ENCODE assay signal across 20 mouse cellular contexts in the genomic region with DNA sequence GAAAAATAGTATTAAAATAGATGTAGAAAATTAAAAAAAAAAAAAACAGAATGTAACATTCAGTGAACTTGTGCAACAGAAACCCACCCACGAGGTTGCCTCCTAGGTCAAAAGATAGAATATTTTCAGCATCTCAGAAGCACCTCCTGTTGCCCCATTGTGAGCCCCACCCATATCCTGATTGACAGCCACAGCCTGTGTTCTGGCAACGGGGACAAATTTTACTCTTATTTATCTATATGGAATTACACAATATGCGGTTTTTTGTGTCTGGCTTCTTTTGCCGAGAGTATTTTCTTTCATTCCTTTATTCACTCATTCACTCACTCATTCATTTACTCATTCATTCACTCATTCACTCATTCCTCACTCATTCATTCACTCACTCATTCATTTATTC.
"Had no signal": no experiment of that assay in that cellular context is flagged by ENCODE, and none has a peak within 500 bp of the region (broad histone marks: within the 10 kb centered on the region; RNA-seq: fewer than 3 reads in every experiment).

No protein-coding gene starts in this region.

- H3K9me3 ChIP-seq: intestine, embryonic 15.5 days; limb, embryonic 12.5 days; limb, embryonic 15.5 days; liver, embryonic 13.5 days; midbrain, embryonic 15.5 days; neural tube, embryonic 13.5 days had no signal

- H3K4me2 ChIP-seq: intestine, embryonic 15.5 days; limb, embryonic 12.5 days; limb, embryonic 15.5 days; liver, embryonic 13.5 days; lung, embryonic 14.5 days; midbrain, embryonic 11.5 days; midbrain, embryonic 15.5 days; neural tube, embryonic 13.5 days had no signal

- ATAC-seq: intestine, embryonic 15.5 days; midbrain, embryonic 15.5 days had no signal

- H3K9ac ChIP-seq: intestine, embryonic 15.5 days; limb, embryonic 12.5 days; limb, embryonic 15.5 days; liver, embryonic 13.5 days; lung, embryonic 14.5 days; midbrain, embryonic 15.5 days; neural tube, embryonic 13.5 days had no signal

- H3K27ac ChIP-seq: intestine, embryonic 15.5 days; limb, embryonic 12.5 days; liver, embryonic 13.5 days; macrophage; midbrain, embryonic 15.5 days; neural tube, embryonic 13.5 days had no signal

- H3K27me3 ChIP-seq: intestine, embryonic 15.5 days; limb, embryonic 15.5 days; liver, embryonic 13.5 days; midbrain, embryonic 15.5 days; neural tube, embryonic 13.5 days had no signal

- H3K4me1 ChIP-seq: intestine, embryonic 15.5 days; liver, embryonic 13.5 days had no signal

- H3K36me3 ChIP-seq: intestine, embryonic 15.5 days; limb, embryonic 12.5 days; limb, embryonic 15.5 days; liver, embryonic 13.5 days; midbrain, embryonic 15.5 days; neural tube, embryonic 13.5 days had no signal

- DNase-seq: kidney, adult 11 months; kidney, adult 8-10 months; kidney, postnatal 14 days; kidney, postnatal 4 days; left cerebral cortex, postnatal 4 days; liver, embryonic 13.5 days; lung, embryonic 14.5 days; lung, postnatal 10 days; retina, postnatal 1 day; right cerebral cortex, postnatal 25 days; spleen, adult 18-20 months; thymus, adult 18-20 months; thymus, postnatal 36 days had no signal

- H3K4me3 ChIP-seq: intestine, embryonic 15.5 days; limb, embryonic 12.5 days; limb, embryonic 15.5 days; liver, embryonic 13.5 days; midbrain, embryonic 15.5 days; neural tube, embryonic 13.5 days had no signal
